Mouse (Mus musculus): Measurements from ENCODE around the gene Itgb5.

The Itgb5 gene

GRCm38 (mm10) chr16:33829301-33829831, at the start of gene Itgb5:
Itgb5 (plus strand) TSS chr16:33829665.
- no peak for DNase-seq (ENCODE audit: low spot score)

GRCm38 (mm10) chr16:33781789-33782728, 47.4 kb upstream of the Itgb5 start:
- no peak for DNase-seq (ENCODE audit: low spot score)

- DNase-seq (ENCODE audit: low spot score), result no peak
Measured at GRCm38 (mm10) chr16:33782729-33783091, 46.8 kb upstream of the Itgb5 start.

- no peak for DNase-seq (ENCODE audit: low spot score)
Measured at GRCm38 (mm10) chr16:33784547-33784946, 44.9 kb upstream of the Itgb5 start.

- no peak for DNase-seq (ENCODE audit: low spot score)
Measured at GRCm38 (mm10) chr16:33785092-33785704, 44.3 kb upstream of the Itgb5 start.

GRCm38 (mm10) chr16:33786657-33787390, 42.6 kb upstream of the Itgb5 start:
- DNase-seq (ENCODE audit: low spot score), result no peak

GRCm38 (mm10) chr16:33793846-33794791, 35.3 kb upstream of the Itgb5 start, which contains the start of gene Muc13:
Muc13 (plus strand) TSS chr16:33794037.
- no peak for DNase-seq (ENCODE audit: low spot score)

- DNase-seq (ENCODE audit: low spot score), result no peak
Measured at GRCm38 (mm10) chr16:33795106-33795505, 34.4 kb upstream of the Itgb5 start.

GRCm38 (mm10) chr16:33795887-33796286, 33.6 kb upstream of the Itgb5 start:
- DNase-seq (ENCODE audit: low spot score), result no peak

GRCm38 (mm10) chr16:33796756-33797155, 32.7 kb upstream of the Itgb5 start:
- DNase-seq (ENCODE audit: low spot score), result no peak

- no peak for DNase-seq (ENCODE audit: low spot score)
Measured at GRCm38 (mm10) chr16:33797860-33798259, 31.6 kb upstream of the Itgb5 start.

- DNase-seq (ENCODE audit: low spot score), result no peak
Measured at GRCm38 (mm10) chr16:33810002-33810401, 19.5 kb upstream of the Itgb5 start.

GRCm38 (mm10) chr16:33818413-33819165, 10.9 kb upstream of the Itgb5 start:
- DNase-seq (ENCODE audit: low spot score), result no peak

- DNase-seq (ENCODE audit: low spot score), result peak; percentile 70
Measured at GRCm38 (mm10) chr16:33820269-33821178, 8.9 kb upstream of the Itgb5 start.

- DNase-seq (ENCODE audit: low spot score), result no peak
Measured at GRCm38 (mm10) chr16:33824603-33825002, 4.9 kb upstream of the Itgb5 start.

GRCm38 (mm10) chr16:33828496-33828895, 969 bp upstream of the Itgb5 start:
- DNase-seq (ENCODE audit: low spot score), result no peak

GRCm38 (mm10) chr16:33829842-33830511, 512 bp downstream of the Itgb5 start:
- DNase-seq (ENCODE audit: low spot score), result peak; percentile 9

- DNase-seq (ENCODE audit: low spot score), result no peak
Measured at GRCm38 (mm10) chr16:33830512-33831105, 1.1 kb downstream of the Itgb5 start.

Data from T-cell, adult 2 months (primary cell).